Mouse (Mus musculus): ENCODE results near the gene Tle4.

Tle4 gene

GRCm38 (mm10) chr19:14466020-14466419 lies 131.8 kb downstream of the Tle4 start:
- no peak for DNase-seq (ENCODE audit: low read depth, low spot score)

- no peak for DNase-seq (ENCODE audit: low read depth, low spot score)
These were observed 134.4 kb downstream of the Tle4 start for GRCm38 (mm10) chr19:14463281-14464079.

- DNase-seq (ENCODE audit: low read depth, low spot score) = no peak
These were observed 144.4 kb downstream of the Tle4 start for GRCm38 (mm10) chr19:14453486-14453885.

GRCm38 (mm10) chr19:14451329-14451728 lies 146.5 kb downstream of the Tle4 start:
- no peak for DNase-seq (ENCODE audit: low read depth, low spot score)

- DNase-seq (ENCODE audit: low read depth, low spot score) = peak; percentile 8
These were observed 148.1 kb downstream of the Tle4 start for GRCm38 (mm10) chr19:14449738-14450137.

GRCm38 (mm10) chr19:14448586-14448985 lies 149.3 kb downstream of the Tle4 start:
- DNase-seq (ENCODE audit: low read depth, low spot score) = no peak

- DNase-seq (ENCODE audit: low read depth, low spot score) = no peak
These were observed 150.4 kb downstream of the Tle4 start for GRCm38 (mm10) chr19:14447474-14447873.

GRCm38 (mm10) chr19:14441861-14442260 lies 156.0 kb downstream of the Tle4 start:
- DNase-seq (ENCODE audit: low read depth, low spot score) = no peak

- DNase-seq (ENCODE audit: low read depth, low spot score) = no peak
These were observed 160.6 kb downstream of the Tle4 start for GRCm38 (mm10) chr19:14437226-14437625.

DNA sequence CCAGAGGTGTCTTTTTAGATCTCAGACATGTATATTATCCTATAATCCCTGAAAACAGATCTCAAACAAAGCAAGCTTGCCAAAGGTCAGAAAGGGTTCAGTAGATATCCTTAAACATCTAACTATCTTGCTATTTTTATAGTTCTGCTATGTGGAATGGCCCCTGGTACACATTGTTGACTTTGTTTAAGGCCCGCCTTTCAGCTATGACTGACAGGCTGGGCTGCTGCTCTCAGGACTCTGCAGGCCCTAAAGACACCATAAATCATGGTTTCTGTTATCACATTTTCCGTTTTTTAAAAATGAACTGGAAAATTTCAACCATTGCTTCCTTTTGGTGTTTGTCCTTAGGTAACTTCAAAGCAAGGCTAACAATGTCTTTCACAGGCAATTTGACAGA lies 161.3 kb downstream of the Tle4 start:
- no peak for DNase-seq (ENCODE audit: low read depth, low spot score)

DNA sequence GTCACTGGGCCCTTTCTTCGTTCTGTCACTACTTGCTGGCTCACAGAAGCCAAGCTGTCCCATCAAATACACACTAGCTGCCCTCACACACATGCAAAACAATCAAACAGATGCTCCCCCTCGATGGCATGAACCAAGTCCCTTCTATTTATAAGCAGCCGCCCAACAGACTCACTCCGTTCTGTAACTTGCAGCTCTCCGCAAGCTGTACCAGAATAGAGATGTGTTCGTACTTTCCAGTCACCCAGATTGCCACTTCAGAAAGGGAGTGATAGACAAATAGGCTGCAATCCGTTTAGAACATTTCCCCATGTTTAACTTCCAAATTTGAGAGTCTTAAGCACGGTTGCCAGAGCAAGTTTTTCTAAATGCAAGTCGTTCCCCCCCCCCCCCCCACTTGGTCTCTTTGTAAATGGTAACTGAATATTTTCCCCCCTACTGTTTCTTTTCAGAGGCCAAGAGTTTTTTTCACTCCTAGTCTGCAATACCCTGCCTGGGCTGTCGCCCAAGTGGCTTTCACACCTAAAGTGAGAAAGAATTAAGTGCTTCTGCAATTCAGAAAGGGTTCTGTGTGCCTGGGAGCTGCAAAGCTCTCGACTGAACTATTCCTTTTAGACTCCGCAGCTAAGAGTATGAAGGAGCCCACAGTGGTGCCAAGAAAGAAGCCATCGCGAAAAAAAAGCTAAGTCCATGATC lies 162.0 kb downstream of the Tle4 start:
- DNase-seq (ENCODE audit: low read depth, low spot score) = no peak

DNA sequence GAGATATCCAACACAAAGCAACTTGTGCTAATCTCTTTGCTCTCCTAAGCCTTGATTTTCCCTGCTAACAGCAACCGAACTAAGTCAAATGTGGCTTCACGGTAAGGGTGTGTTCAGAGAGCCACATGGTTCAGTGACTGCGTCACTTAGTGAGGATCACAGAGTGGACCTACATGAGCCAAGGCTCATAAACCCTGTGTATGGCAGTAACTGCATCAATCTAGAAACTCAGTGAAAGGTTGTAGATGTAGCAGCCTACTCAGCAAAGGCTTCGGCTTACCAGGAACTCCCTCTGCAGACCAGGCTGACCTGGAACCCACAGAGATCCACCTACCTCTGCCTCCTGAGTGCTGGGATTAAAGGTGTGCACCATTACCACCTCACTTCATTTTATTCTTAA lies 164.0 kb downstream of the Tle4 start:
- no peak for DNase-seq (ENCODE audit: low read depth, low spot score)

DNA sequence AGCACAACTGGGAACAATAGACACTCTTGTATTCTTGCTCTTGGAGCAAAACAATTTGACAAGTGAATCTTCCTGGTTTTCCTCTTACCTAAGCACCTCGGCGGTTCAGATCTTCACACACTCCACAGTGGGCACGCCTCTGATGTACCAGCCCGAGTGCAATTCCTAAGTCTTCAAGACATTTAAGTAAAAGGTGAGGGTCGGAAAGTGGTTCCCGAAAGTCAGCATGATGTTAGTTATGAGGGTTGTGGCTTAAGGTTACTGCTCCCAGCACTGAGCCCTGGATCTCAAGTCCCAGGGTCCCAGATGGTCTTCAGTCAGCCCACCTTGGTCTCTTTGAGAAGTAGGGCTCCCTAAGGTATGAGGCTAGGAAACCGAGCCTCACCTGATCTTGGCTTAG lies 165.4 kb downstream of the Tle4 start:
- DNase-seq (ENCODE audit: low read depth, low spot score) = no peak

DNA sequence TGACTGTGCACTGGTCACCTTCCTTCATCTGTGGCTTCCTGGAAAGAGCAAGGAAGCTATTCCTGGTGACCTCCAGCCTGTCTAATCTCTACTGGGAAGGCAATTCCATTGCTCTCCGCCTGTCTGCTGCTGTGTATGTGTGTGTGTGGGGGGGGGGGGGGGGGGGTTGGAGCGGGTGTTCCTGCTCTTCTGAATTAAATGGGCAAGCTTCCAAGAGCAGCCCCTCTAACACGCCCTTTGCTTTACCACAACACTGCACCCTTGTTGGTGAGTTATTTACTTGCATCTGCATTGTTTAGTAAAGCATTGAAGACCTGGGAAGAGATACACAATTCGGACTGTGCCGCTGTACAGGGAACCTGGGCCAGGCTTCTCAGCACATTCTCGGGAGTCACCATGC lies 170.9 kb downstream of the Tle4 start:
- no peak for DNase-seq (ENCODE audit: low read depth, low spot score)

- DNase-seq (ENCODE audit: low read depth, low spot score) = no peak
These were observed 171.5 kb downstream of the Tle4 start for GRCm38 (mm10) chr19:14426244-14426868.

- DNase-seq (ENCODE audit: low read depth, low spot score) = no peak
These were observed 172.7 kb downstream of the Tle4 start for GRCm38 (mm10) chr19:14425122-14425521.

- no peak for DNase-seq (ENCODE audit: low read depth, low spot score)
These were observed 173.6 kb downstream of the Tle4 start for GRCm38 (mm10) chr19:14424016-14424964.

- DNase-seq (ENCODE audit: low read depth, low spot score) = no peak
These were observed 176.2 kb downstream of the Tle4 start for GRCm38 (mm10) chr19:14421691-14422090.

DNA sequence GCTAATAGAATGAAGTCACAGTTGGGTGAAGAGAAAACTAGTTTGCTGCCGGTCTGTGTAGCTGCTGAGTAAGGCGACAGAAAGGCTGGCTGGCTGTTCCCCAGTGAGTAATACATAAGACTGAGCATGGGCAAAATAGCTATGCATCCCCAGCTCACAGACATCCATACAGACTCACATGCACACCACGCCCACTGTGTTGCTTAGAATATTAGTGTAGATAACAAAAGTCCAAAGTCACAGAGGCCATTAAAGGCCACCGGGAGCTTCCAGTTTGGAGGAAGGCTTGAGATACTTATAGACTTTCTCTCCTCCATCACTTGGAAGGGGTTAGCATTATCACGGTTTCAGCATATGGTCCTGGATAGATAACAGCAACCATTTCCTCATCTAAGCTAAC lies 178.0 kb downstream of the Tle4 start:
- DNase-seq (ENCODE audit: low read depth, low spot score) = no peak

GRCm38 (mm10) chr19:14416845-14417244 lies 181.0 kb downstream of the Tle4 start:
- no peak for DNase-seq (ENCODE audit: low read depth, low spot score)

- no peak for DNase-seq (ENCODE audit: low read depth, low spot score)
These were observed 181.9 kb downstream of the Tle4 start for GRCm38 (mm10) chr19:14415996-14416395.

DNA sequence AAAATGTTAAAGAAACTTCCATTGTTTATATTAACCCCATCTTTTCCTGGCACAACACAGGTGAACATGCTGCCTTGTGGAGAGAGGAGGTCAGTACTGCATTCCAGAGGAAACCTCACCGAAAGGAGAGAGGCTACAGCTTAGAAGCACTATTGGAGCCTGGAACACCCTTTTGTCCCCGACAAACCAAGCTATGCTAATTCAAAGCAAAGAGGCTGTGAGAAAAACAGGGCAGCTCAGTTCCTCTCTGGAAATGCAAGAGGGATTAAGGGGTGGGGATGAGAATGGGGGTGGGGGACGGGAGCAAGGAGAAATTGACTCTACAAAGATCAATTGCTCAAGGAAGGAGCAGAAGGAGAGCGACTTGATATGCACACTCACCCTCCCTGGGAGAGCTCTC lies 182.9 kb downstream of the Tle4 start:
- DNase-seq (ENCODE audit: low read depth, low spot score) = no peak

All from retina, adult 2 months (tissue).